Mouse (Mus musculus) brown adipose tissue, adult 24 weeks (tissue): Measurements from ENCODE around the gene Arhgap4. TPM values are rescaled to one million over a fixed set of nuclear protein-coding genes. Genes with fewer than 3 reads are reported as not detected.

ENCODE experiments used
- polyA plus RNA-seq: library from polyadenylated mRNA; stranded (reverse); fragments of >200 nt; gene quantifications from 2 replicates; pipeline ENCODE4 v1.2.4, GENCODE M21; 2012; ENCODE audit not compliant: missing spikeins, insufficient read depth, insufficient read length

Arhgap4 gene
- polyA plus RNA-seq, 1 experiment, result 0.59 TPM

Other genes with a start within 250 kb of the Arhgap4 start
- 15.8 and 19.4 TPM in 2 replicates for gene Slc6a8, start 248.7 kb downstream of the Arhgap4 start, polyA plus RNA-seq
- 350 and 381 TPM in 2 replicates for gene Bcap31, start 205.7 kb downstream of the Arhgap4 start, polyA plus RNA-seq
- 12.6 and 22.7 TPM in 2 replicates for gene Abcd1, start 205.3 kb downstream of the Arhgap4 start, polyA plus RNA-seq
- gene Plxnb3, start 164.8 kb downstream of the Arhgap4 start, polyA plus RNA-seq, result 0.33 and 0.55 TPM in 2 replicates
- gene Srpk3, start 147.5 kb downstream of the Arhgap4 start, polyA plus RNA-seq, result 0.71 TPM in 1 of 2 replicates, not detected in the other
- 1,669 and 1,851 TPM in 2 replicates for gene Idh3g, start 135.0 kb downstream of the Arhgap4 start, polyA plus RNA-seq
- 189 and 210 TPM in 2 replicates for gene Ssr4, start 134.8 kb downstream of the Arhgap4 start, polyA plus RNA-seq
- 0.36 and 0.58 TPM in 2 replicates for gene Pdzd4, start 96.9 kb downstream of the Arhgap4 start, polyA plus RNA-seq
- not detected in 2 replicates for gene Avpr2, start 29.8 kb downstream of the Arhgap4 start, polyA plus RNA-seq
- gene L1cam, start 25.8 kb downstream of the Arhgap4 start, polyA plus RNA-seq, result 2.2 and 2.3 TPM in 2 replicates
- gene Naa10, start 74 bp upstream of the Arhgap4 start, polyA plus RNA-seq, result 90.3 and 104 TPM in 2 replicates
- 4.6 and 7.4 TPM in 2 replicates for gene Renbp, start 9.0 kb upstream of the Arhgap4 start, polyA plus RNA-seq
- 15.7 and 22.4 TPM in 2 replicates for gene Hcfc1, start 44.5 kb upstream of the Arhgap4 start, polyA plus RNA-seq
- gene Irak1, start 102.0 kb upstream of the Arhgap4 start, polyA plus RNA-seq, result 41.9 and 67.7 TPM in 2 replicates
- not detected in 2 replicates for gene Opn1mw, start 205.6 kb upstream of the Arhgap4 start, polyA plus RNA-seq
- 9.8 and 10.8 TPM in 2 replicates for gene Mecp2, start 213.5 kb upstream of the Arhgap4 start, polyA plus RNA-seq
- gene Tex28, start 246.0 kb upstream of the Arhgap4 start, polyA plus RNA-seq, result not detected in 2 replicates